Mouse (Mus musculus): ENCODE results near the gene Zscan4-ps1. TPM values are rescaled to one million over a fixed set of nuclear protein-coding genes. Genes with fewer than 3 reads are reported as not detected.

The Zscan4-ps1 gene
- polyA plus RNA-seq (2015; fragmentation: Nextera tagmentation; extraction: Ambion mirVana) = not detected in 2 replicates

GRCm38 (mm10) chr7:11069591-11069990, at the start of gene Zscan4-ps1:
TSS of gene Zscan4-ps1 (minus strand) at chr7:11069691.

Other genes with a start within 250 kb of the Zscan4-ps1 start
- gene Zscan4b, start 164.6 kb downstream of the Zscan4-ps1 start, polyA plus RNA-seq (2015; fragmentation: Nextera tagmentation; extraction: Ambion mirVana) = not detected in 2 replicates
- gene Zscan4c, start 63.9 kb downstream of the Zscan4-ps1 start, polyA plus RNA-seq (2015; fragmentation: Nextera tagmentation; extraction: Ambion mirVana) = not detected in 2 replicates
- gene Zscan4d, start 96.5 kb upstream of the Zscan4-ps1 start, polyA plus RNA-seq (2015; fragmentation: Nextera tagmentation; extraction: Ambion mirVana) = not detected in 2 replicates
- gene Zscan4e, start 241.0 kb upstream of the Zscan4-ps1 start, polyA plus RNA-seq (2015; fragmentation: Nextera tagmentation; extraction: Ambion mirVana) = not detected in 2 replicates

All from spleen, postnatal 0 days (tissue).